Mouse (Mus musculus) limb, embryonic 13.5 days (tissue): ENCODE measurements around the gene Sycp2. TPM values are rescaled to one million over a fixed set of nuclear protein-coding genes. Genes with fewer than 3 reads are reported as not detected.

Experiments used
- ATAC-seq: fragments of 200-750 bp; cut with Nextera tagmentation; 2 replicates; pipeline ENCODE4 v1.8.0; 2017; ENCODE audit warnings: low read depth, moderate number of reproducible peaks, moderate TSS enrichment; ENCODE audit not compliant: low FRiP score
- H3K27ac ChIP-seq: fragments of 300-500 bp; sonication (generic); 2 replicates; pipeline ENCODE4 v1.5.1; 2015; ENCODE audit warnings: inconsistent platforms, mild to moderate bottlenecking, moderate library complexity
- H3K27me3 ChIP-seq: fragments of 300-500 bp; sonication (generic); 2 replicates; pipeline ENCODE4 v1.6.1; 2015; ENCODE audit warnings: mild to moderate bottlenecking, inconsistent platforms
- H3K36me3 ChIP-seq: fragments of 300-500 bp; sonication (generic); 2 replicates; pipeline ENCODE4 v1.6.1; 2015; ENCODE audit warnings: inconsistent platforms, mild to moderate bottlenecking, moderate library complexity
- H3K4me1 ChIP-seq: fragments of 300-500 bp; sonication (generic); 2 replicates; pipeline ENCODE4 v1.6.1; 2015; ENCODE audit warnings: inconsistent platforms
- H3K4me2 ChIP-seq: fragments of 300-500 bp; sonication (generic); replicated peaks from 2 replicates; pipeline ENCODE4 v1.6.1; 2015; ENCODE audit warnings: inconsistent platforms, mild to moderate bottlenecking, moderate library complexity
- H3K4me3 ChIP-seq: fragments of 300-500 bp; sonication (generic); 2 replicates; pipeline ENCODE4 v1.5.1; 2015; ENCODE audit warnings: moderate library complexity, mild to moderate bottlenecking, inconsistent platforms
- H3K9ac ChIP-seq: fragments of 300-500 bp; sonication (generic); 2 replicates; pipeline ENCODE4 v1.6.1; 2015; ENCODE audit warnings: mild to moderate bottlenecking, inconsistent platforms
- H3K9me3 ChIP-seq: fragments of 300-500 bp; sonication (generic); 2 replicates; pipeline ENCODE4 v1.6.1; 2016; ENCODE audit warnings: inconsistent platforms
- WGBS: fragments of 180-500 bp; shearing (Covaris S2); methylation state at CpG from one replicate; pipeline ENCODE4 v1.1.7; 2015; 5-methylcytosine and 5-hydroxymethylcytosine counted together
- polyA plus RNA-seq: library from polyadenylated mRNA; unstranded; fragments of >200 nt; fragmentation: Nextera tagmentation; extraction: Ambion mirVana; gene quantifications from 2 replicates; pipeline ENCODE4 v1.2.1, GENCODE M21; 2015

Sycp2 gene
- polyA plus RNA-seq, 1 experiment from 2014 or later, result 0.09 TPM

- H3K27me3 ChIP-seq, result peaks cover 5% of the 10 kb centered on the region; the same call in 1 of the 2 replicates
- H3K4me2 ChIP-seq, result no peak overlapping the region
- 81% methylated on average over 5 of the region's 5 CpGs for WGBS
- H3K9ac ChIP-seq, result no peak overlapping the region
- H3K36me3 ChIP-seq, result no peaks in the 10 kb centered on the region
- no peak overlapping the region for H3K4me3 ChIP-seq
- H3K27ac ChIP-seq, result no peak overlapping the region
- no peaks in the 10 kb centered on the region for H3K9me3 ChIP-seq
- H3K4me1 ChIP-seq, result peaks cover 22% of the 10 kb centered on the region
- no peak for ATAC-seq
These were observed 19.7 kb upstream of the Sycp2 start for GRCm38 (mm10) chr2:178427181-178427580.

- ATAC-seq, result peak; percentile 55; the same call in 1 of the 2 replicates
These were observed 18.7 kb upstream of the Sycp2 start for GRCm38 (mm10) chr2:178426229-178426628.

GRCm38 (mm10) chr2:178423223-178423622 lies 15.7 kb upstream of the Sycp2 start:
- H3K9ac ChIP-seq, result no peak overlapping the region
- H3K27ac ChIP-seq, result no peak overlapping the region
- no peak overlapping the region for H3K4me3 ChIP-seq
- H3K4me2 ChIP-seq, result no peak overlapping the region
- no peaks in the 10 kb centered on the region for H3K36me3 ChIP-seq
- WGBS, result 66% methylated on average over 5 of the region's 5 CpGs
- no peaks in the 10 kb centered on the region for H3K9me3 ChIP-seq
- ATAC-seq, result no peak
- peaks cover 24% of the 10 kb centered on the region for H3K4me1 ChIP-seq
- peaks cover 4% of the 10 kb centered on the region; the same call in 1 of the 2 replicates for H3K27me3 ChIP-seq

More at GRCm38 (mm10) chr2:178426229-178426628, 18.7 kb upstream of the Sycp2 start:
- Histone ChIP-seq H3K4me1 (peaks cover 22% of the 10 kb centered on the region), H3K9me3 (no peaks in the 10 kb centered on the region), H3K36me3 (no peaks in the 10 kb centered on the region), H3K9ac (no peak overlapping the region), H3K4me3 (no peak overlapping the region), H3K27ac (no peak overlapping the region), H3K4me2 (no peak overlapping the region), H3K27me3 (peaks cover 5% of the 10 kb centered on the region; the same call in 1 of the 2 replicates)
- WGBS, result 40% methylated on average over 4 of the region's 4 CpGs

DNA sequence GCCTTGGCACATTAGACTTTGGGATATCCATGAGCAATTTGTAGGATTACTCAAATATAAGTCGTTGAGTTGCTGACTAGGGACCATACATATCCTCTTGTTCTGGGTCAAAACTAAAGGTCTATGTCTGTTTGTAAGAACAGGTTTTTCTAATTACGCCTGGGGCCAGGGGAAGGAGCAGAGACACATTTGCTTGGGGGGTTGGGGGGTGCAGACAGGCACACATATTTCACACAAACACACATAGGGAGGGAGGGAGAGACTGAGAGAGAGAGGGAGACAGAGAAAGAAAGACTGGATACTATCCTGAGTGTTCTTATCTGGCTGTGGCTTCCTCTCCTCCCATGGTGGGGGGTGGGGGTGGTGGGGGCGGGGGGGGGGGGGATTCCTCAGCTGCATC lies 14.7 kb upstream of the Sycp2 start:
- Histone ChIP-seq H3K4me2 (no peak overlapping the region), H3K9me3 (no peaks in the 10 kb centered on the region), H3K36me3 (peaks cover 4% of the 10 kb centered on the region; the same call in 1 of the 2 replicates), H3K9ac (no peak overlapping the region), H3K27ac (no peak overlapping the region), H3K27me3 (no peaks in the 10 kb centered on the region; the same call in 1 of the 2 replicates), H3K4me3 (no peak overlapping the region), H3K4me1 (peaks cover 24% of the 10 kb centered on the region)
- 8% methylated on average over 3 of the region's 3 CpGs for whole genome bisulfite sequencing
- peak; percentile 22; the same call in 1 of the 2 replicates for ATAC-seq

- Histone ChIP-seq H3K9me3 (no peaks in the 10 kb centered on the region), H3K4me2 (no peak overlapping the region), H3K4me1 (peaks cover 24% of the 10 kb centered on the region), H3K4me3 (no peak overlapping the region), H3K9ac (no peak overlapping the region), H3K27ac (peak overlapping the region; percentile 22; the same call in 1 of the 2 replicates), H3K36me3 (peaks cover 4% of the 10 kb centered on the region; the same call in 1 of the 2 replicates), H3K27me3 (no peaks in the 10 kb centered on the region)
- 30% methylated on average over 6 of the region's 6 CpGs for WGBS
- ATAC-seq, result no peak
These were observed 14.1 kb upstream of the Sycp2 start for GRCm38 (mm10) chr2:178421603-178422002.

DNA sequence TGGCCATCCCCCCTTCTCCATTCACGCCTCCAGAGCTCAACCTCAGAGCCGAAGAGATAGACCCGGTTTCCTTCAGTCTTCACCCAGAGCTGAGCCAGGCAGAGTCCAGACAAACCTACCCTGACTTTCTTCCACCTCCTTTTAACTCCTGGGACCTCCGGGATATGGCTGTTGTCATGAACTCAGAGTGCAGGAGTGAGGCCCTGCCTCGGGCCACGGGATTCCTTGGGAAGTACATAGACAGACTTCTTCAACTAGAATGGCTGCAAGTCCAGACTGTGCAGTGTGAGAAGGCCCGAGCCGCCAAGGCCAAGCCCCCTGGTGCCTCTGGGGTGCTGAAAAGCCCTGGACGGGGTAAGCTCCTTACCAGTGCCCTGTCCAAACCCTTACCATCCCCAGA lies 13.1 kb upstream of the Sycp2 start:
- Histone ChIP-seq H3K9ac (no peak overlapping the region), H3K4me2 (no peak overlapping the region), H3K4me1 (peaks cover 26% of the 10 kb centered on the region), H3K27me3 (no peaks in the 10 kb centered on the region), H3K27ac (no peak overlapping the region), H3K4me3 (no peak overlapping the region), H3K36me3 (peaks cover 4% of the 10 kb centered on the region; the same call in 1 of the 2 replicates), H3K9me3 (no peaks in the 10 kb centered on the region)
- 78% methylated on average over 9 of the region's 9 CpGs for WGBS
- ATAC-seq, result no peak

DNA sequence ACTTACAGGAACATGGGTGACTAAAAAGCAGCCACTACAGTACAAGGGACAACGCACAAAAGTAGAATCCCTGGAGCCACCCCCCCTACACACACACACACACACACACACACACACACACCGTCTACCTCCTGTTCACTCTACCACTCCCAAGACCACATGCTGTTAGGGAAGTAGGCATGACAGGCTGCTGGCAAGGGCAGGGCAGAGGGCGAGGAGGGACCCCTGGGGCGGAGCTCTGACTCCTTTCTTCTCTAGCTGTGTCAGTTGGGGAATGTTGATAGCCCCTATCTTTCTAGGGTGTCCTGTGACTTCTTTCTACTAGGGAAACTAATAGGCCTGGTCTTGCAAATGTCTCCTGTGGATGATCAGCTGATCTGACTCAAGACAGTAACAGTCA lies 9.5 kb upstream of the Sycp2 start:
- peaks cover 33% of the 10 kb centered on the region for H3K4me1 ChIP-seq
- no peak overlapping the region for H3K4me3 ChIP-seq
- 51% methylated on average over 4 of the region's 4 CpGs for WGBS
- H3K9ac ChIP-seq, result no peak overlapping the region
- no peaks in the 10 kb centered on the region for H3K9me3 ChIP-seq
- no peak overlapping the region for H3K27ac ChIP-seq
- H3K27me3 ChIP-seq, result peaks cover 19% of the 10 kb centered on the region
- H3K4me2 ChIP-seq, result no peak overlapping the region
- ATAC-seq, result no peak
- peaks cover 4% of the 10 kb centered on the region; the same call in 1 of the 2 replicates for H3K36me3 ChIP-seq

DNA sequence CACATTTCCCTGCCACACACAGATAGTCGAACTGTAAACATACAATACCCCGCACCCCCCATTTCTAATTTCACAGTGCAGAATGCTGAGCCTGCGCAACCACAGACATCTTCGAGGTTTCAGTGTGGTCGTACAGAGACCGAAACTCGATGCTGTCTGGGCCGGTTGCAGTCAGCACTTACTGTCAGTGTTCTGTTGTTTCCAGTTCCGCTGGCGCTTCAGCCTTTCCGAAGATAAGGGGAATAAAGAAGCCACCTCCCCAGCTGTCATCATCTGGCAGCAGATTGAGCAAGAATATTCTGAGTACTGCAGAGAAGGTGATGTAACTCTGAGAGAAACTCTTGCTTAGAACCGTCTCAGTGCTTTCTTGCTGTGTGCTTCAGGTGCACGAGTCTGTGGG lies 8.9 kb upstream of the Sycp2 start:
- H3K4me3 ChIP-seq, result no peak overlapping the region
- H3K27me3 ChIP-seq, result peaks cover 24% of the 10 kb centered on the region
- H3K9me3 ChIP-seq, result no peaks in the 10 kb centered on the region
- WGBS, result 72% methylated on average over 13 of the region's 13 CpGs
- no peak for ATAC-seq
- H3K9ac ChIP-seq, result no peak overlapping the region
- no peak overlapping the region for H3K4me2 ChIP-seq
- H3K27ac ChIP-seq, result no peak overlapping the region
- peaks cover 4% of the 10 kb centered on the region; the same call in 1 of the 2 replicates for H3K36me3 ChIP-seq
- peaks cover 31% of the 10 kb centered on the region for H3K4me1 ChIP-seq

DNA sequence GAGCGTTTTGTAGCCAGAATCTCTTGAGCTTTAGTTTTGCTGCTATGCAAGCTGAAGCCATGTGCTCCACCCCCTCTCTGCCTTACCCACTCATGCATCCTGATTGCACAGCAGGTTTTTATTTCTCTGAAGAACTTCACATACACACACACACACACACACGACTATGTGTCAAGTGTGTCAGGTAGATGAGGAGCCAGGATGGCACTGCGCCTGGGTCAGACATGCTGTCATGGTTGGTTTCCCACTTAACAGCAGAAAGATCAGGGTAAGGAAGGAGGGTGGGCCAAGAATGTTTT lies 7.6 kb upstream of the Sycp2 start:
- 32% methylated on average over 3 of the region's 3 CpGs for WGBS
- Histone ChIP-seq H3K9me3 (no peaks in the 10 kb centered on the region), H3K4me1 (peaks cover 26% of the 10 kb centered on the region), H3K27me3 (peaks cover 25% of the 10 kb centered on the region), H3K36me3 (peaks cover 4% of the 10 kb centered on the region; the same call in 1 of the 2 replicates), H3K4me2 (peak overlapping the region; percentile 99), H3K9ac (peak overlapping the region; percentile 73; the same call in 1 of the 2 replicates), H3K4me3 (peak overlapping the region; percentile 70), H3K27ac (no peak overlapping the region)
- 0 out of 2 replicates have a peak, but pooled peaks have one; percentile 39 for ATAC-seq

DNA sequence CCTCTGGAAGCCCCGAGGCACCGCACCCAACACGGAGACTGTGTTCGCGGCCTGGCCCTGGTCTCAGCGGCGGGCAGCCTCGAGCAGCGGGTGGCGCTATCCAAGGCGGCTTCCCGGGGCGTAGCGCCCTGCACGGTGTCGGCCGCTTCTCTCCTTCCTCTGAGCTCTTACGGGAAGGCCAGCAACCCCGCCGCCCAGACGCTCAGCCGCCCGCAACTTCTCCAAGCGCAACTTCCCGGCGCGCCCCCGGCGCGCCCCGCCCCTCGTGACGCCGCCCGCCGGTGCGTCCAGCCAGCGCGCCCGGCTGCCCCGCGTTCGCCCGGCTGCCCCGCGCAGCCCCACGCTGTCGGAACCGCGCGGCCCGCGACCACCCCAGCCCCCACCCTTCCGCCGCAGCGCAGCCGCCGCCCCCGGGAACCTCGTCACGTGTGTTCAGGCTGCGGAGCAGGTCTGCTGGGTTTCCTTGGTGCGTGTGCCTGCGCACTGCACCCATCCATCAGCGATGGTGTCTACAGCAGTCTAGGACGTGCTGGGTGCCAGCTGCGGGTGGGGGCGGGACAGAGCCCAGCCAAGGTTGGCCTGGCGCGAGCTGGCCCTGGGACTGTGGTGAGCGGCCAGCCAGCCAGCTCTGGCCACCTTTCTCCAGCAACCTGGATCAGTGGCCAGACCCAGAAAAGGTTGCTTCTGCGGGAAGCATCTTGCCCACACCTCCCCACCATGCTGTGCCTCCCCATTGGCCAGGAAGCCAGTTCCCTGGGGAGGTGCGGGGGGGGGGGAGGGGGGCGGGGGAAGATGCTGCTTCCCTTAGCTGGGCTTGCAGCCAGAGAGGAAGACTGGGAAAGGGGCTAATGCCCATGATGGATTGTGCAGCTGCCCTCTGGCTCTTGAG lies 7.0 kb upstream of the Sycp2 start, which contains the start of the genes Ppp1r3d and Fam217b:
Gene Ppp1r3d (minus strand): TSS at position 212 of the 889 bp plus-strand sequence.
Gene Fam217b (plus strand): TSS at position 264 of the 889 bp plus-strand sequence.
- Histone ChIP-seq H3K4me3 (peak within 1 kb of the TSS; percentile 70), H3K27me3 (peaks cover 25% of the 10 kb centered on the region), H3K4me2 (peak within 1 kb of the TSS; percentile 99), H3K4me1 (peaks cover 26% of the 10 kb centered on the region), H3K36me3 (peaks cover 4% of the 10 kb centered on the region; the same call in 1 of the 2 replicates), H3K9me3 (no peaks in the 10 kb centered on the region), H3K27ac (no peak within 1 kb of the TSS), H3K9ac (peak within 1 kb of the TSS; percentile 73)
- ATAC-seq, result peak; percentile 76
- WGBS, result under 1% methylated on average over 72 of the region's 74 CpGs

DNA sequence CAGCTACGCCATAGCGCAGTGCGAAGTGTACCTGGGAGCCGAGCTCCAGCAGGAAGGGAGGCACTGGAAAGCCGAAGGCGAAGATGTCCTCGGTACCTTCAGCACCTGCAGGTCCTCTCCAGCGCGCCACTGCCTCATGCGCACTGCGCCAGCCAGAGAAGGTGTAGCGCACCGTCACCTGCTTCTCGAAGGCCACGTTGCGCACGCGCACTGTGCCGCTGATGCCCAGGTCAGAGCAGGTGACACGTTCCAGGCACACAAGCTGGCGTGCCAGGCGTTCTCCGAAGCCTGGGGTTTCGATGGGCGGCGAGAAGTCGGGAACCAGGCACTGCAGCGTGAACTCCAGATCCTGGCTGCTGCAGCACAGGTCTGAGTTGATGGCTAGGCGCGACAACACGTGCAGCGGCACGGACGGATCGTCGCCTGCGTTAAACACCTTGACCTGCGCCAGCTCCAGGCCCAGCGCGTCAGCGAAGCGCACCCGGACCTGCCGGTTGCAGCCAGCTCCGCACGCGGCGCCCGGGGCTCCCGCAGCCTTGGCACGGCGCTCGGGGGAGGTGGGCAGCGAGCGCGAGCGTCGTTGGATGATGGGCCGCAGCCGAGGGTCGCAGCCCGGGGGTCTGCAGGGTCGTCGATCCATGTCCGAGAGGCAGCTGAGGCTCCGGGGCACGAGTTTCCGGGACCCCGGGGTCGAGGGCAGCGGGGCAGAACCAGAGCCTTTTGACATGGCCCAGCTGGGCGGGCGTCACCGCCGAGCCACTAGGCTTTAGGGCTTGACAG lies 6.2 kb upstream of the Sycp2 start:
- Histone ChIP-seq H3K4me1 (peaks cover 26% of the 10 kb centered on the region), H3K9ac (peak overlapping the region; percentile 73), H3K4me2 (peak overlapping the region; percentile 99), H3K36me3 (peaks cover 4% of the 10 kb centered on the region; the same call in 1 of the 2 replicates), H3K9me3 (no peaks in the 10 kb centered on the region), H3K27me3 (peaks cover 25% of the 10 kb centered on the region), H3K27ac (no peak overlapping the region), H3K4me3 (peak overlapping the region; percentile 70)
- ATAC-seq, result peak; percentile 13; the same call in 1 of the 2 replicates
- WGBS, result 15% methylated on average over 71 of the region's 75 CpGs
